9 mouse cellular contexts compared by ENCODE assay signal in genomic region chr1:136076086-136076485, GRCm38 (mm10). TPM values are rescaled to one million over a fixed set of nuclear protein-coding genes. Genes with fewer than 3 reads are reported as not detected.
DNase-seq lines count a peak whose midpoint lies in the region; ATAC-seq and TF ChIP-seq lines count a peak whose summit lies in the region.
"Had no signal": no experiment of that assay in that cellular context is flagged by ENCODE, and none has a peak within 500 bp of the region (broad histone marks: within the 10 kb centered on the region; RNA-seq: fewer than 3 reads in every experiment).

No protein-coding gene starts in this region.

- peak; percentile 54 for DNase-seq in hindbrain, embryonic 10.5 days (ENCODE audit: low spot score)
- DNase-seq in 416B (ENCODE audit: low read depth) (peak; percentile 53), R1 (ENCODE audit: low read depth, low spot score) (peak; percentile 36)
- DNase-seq in kidney, postnatal 0 days (ENCODE audit: low spot score), result peak; percentile 55
- DNase-seq in neural tube, embryonic 11.5 days (ENCODE audit: low spot score), result peak; percentile 49
- DNase-seq in spleen, postnatal 36 days (ENCODE audit: low spot score in 2 of 2), result no peak
- DNase-seq: liver, embryonic 13.5 days had no signal

- H3K36me3 ChIP-seq in hindbrain, embryonic 10.5 days, result no peaks in the 10 kb centered on the region
- H3K36me3 ChIP-seq in hindbrain, embryonic 16.5 days (ENCODE audit: control insufficient read depth, insufficient read depth, low read length), result no peaks in the 10 kb centered on the region
- H3K36me3 ChIP-seq in kidney, postnatal 0 days (ENCODE audit: insufficient read depth, low read length), result no peaks in the 10 kb centered on the region
- no peaks in the 10 kb centered on the region for H3K36me3 ChIP-seq in neural tube, embryonic 11.5 days (ENCODE audit: control insufficient read depth, insufficient read depth, low read length)
- H3K36me3 ChIP-seq: liver, embryonic 13.5 days had no signal

- TF ChIP-seq CTCF in cortical plate, adult 2 months (IDR thresholded peaks at IDR 0.05; ENCODE audit: extremely low read depth, insufficient read depth, low read length), result peak; percentile 93
- peak; percentile 79 for TF ChIP-seq CTCF in kidney, postnatal 0 days (IDR thresholded peaks at IDR 0.05; ENCODE audit: low read depth)

- no peak for ATAC-seq in hindbrain, embryonic 16.5 days
- ATAC-seq in kidney, postnatal 0 days (replicated peaks; ENCODE audit: low FRiP score, low read depth), result peak; percentile 57; the same call in 1 of the 2 replicates
- no peak for ATAC-seq in neural tube, embryonic 11.5 days (ENCODE audit: insufficient read depth, low FRiP score, low TSS enrichment)

- H3K4me1 ChIP-seq in hindbrain, embryonic 10.5 days (replicated peaks), result no peaks in the 10 kb centered on the region
- no peaks in the 10 kb centered on the region for H3K4me1 ChIP-seq in hindbrain, embryonic 16.5 days (ENCODE audit: control insufficient read depth, insufficient read depth, low read depth, low read length)
- no peaks in the 10 kb centered on the region for H3K4me1 ChIP-seq in cortical plate, adult 2 months (ENCODE audit: control insufficient read depth, insufficient read depth, low read length)
- H3K4me1 ChIP-seq in kidney, postnatal 0 days (replicated peaks; ENCODE audit: insufficient read depth, low read length), result no peaks in the 10 kb centered on the region
- no peaks in the 10 kb centered on the region for H3K4me1 ChIP-seq in neural tube, embryonic 11.5 days (ENCODE audit: control insufficient read depth, insufficient read depth, low read length)
- H3K4me1 ChIP-seq: liver, embryonic 13.5 days had no signal

- no peak for TF ChIP-seq POLR2A in cortical plate, adult 2 months (IDR thresholded peaks at IDR 0.05; ENCODE audit: extremely low read depth, insufficient read depth, low read length)

- H3K9ac ChIP-seq in hindbrain, embryonic 16.5 days (ENCODE audit: low read depth, low read length), result no peak overlapping the region
- H3K9ac ChIP-seq in kidney, postnatal 0 days (ENCODE audit: low read depth, low read length), result no peak overlapping the region
- no peak overlapping the region for H3K9ac ChIP-seq in neural tube, embryonic 11.5 days (ENCODE audit: low read length)
- H3K9ac ChIP-seq: liver, embryonic 13.5 days had no signal

- peaks cover 2% of the 10 kb centered on the region; the same call in 1 of the 2 replicates for H3K27me3 ChIP-seq in hindbrain, embryonic 10.5 days (ENCODE audit: insufficient read depth, poor library complexity, severe bottlenecking)
- no peaks in the 10 kb centered on the region for H3K27me3 ChIP-seq in hindbrain, embryonic 16.5 days (replicated peaks; ENCODE audit: control insufficient read depth, insufficient read depth, low read length)
- no peaks in the 10 kb centered on the region for H3K27me3 ChIP-seq in kidney, postnatal 0 days (ENCODE audit: insufficient read depth, low read length)
- H3K27me3 ChIP-seq in neural tube, embryonic 11.5 days (ENCODE audit: control insufficient read depth, insufficient read depth, low read length), result no peaks in the 10 kb centered on the region

- no peaks in the 10 kb centered on the region for H3K9me3 ChIP-seq in hindbrain, embryonic 10.5 days
- no peaks in the 10 kb centered on the region for H3K9me3 ChIP-seq in hindbrain, embryonic 16.5 days (ENCODE audit: control insufficient read depth, low read length)
- no peaks in the 10 kb centered on the region for H3K9me3 ChIP-seq in kidney, postnatal 0 days (replicated peaks; ENCODE audit: low read length)
- H3K9me3 ChIP-seq in neural tube, embryonic 11.5 days (ENCODE audit: control insufficient read depth, low read length), result no peaks in the 10 kb centered on the region
- H3K9me3 ChIP-seq: liver, embryonic 13.5 days had no signal

- WGBS in hindbrain, embryonic 10.5 days, result 9% methylated on average over 3 of the region's 3 CpGs
- WGBS in hindbrain, embryonic 16.5 days, result 9% methylated on average over 3 of the region's 3 CpGs
- WGBS in kidney, postnatal 0 days, result 5% methylated on average over 3 of the region's 3 CpGs
- 2% methylated on average over 3 of the region's 3 CpGs for WGBS in neural tube, embryonic 11.5 days

- H3K4me2 ChIP-seq in hindbrain, embryonic 16.5 days (ENCODE audit: low read length), result no peak overlapping the region
- no peak overlapping the region for H3K4me2 ChIP-seq in kidney, postnatal 0 days (ENCODE audit: low read length)
- no peak overlapping the region for H3K4me2 ChIP-seq in neural tube, embryonic 11.5 days (ENCODE audit: low read depth)
- H3K4me2 ChIP-seq: liver, embryonic 13.5 days had no signal

- no peak overlapping the region for H3K4me3 ChIP-seq in hindbrain, embryonic 10.5 days
- H3K4me3 ChIP-seq in hindbrain, embryonic 16.5 days (ENCODE audit: low read length), result no peak overlapping the region
- H3K4me3 ChIP-seq in cortical plate, adult 2 months (ENCODE audit: insufficient read depth, low read length), result no peak overlapping the region
- H3K4me3 ChIP-seq in kidney, postnatal 0 days (replicated peaks; ENCODE audit: low read depth, low read length), result no peak overlapping the region
- no peak overlapping the region for H3K4me3 ChIP-seq in neural tube, embryonic 11.5 days (ENCODE audit: low read depth, low read length)
- H3K4me3 ChIP-seq: liver, embryonic 13.5 days had no signal

- H3K27ac ChIP-seq in hindbrain, embryonic 10.5 days, result no peak overlapping the region
- no peak overlapping the region for H3K27ac ChIP-seq in hindbrain, embryonic 16.5 days (ENCODE audit: low read depth, low read length)
- H3K27ac ChIP-seq in cortical plate, adult 2 months (ENCODE audit: insufficient read depth, low read length), result no peak overlapping the region
- H3K27ac ChIP-seq in kidney, postnatal 0 days, result no peak overlapping the region
- no peak overlapping the region for H3K27ac ChIP-seq in neural tube, embryonic 11.5 days (ENCODE audit: low read depth, low read length)
- H3K27ac ChIP-seq: liver, embryonic 13.5 days had no signal

RNA-seq across cellular contexts. Expression of gene Cacna1s, which starts 23.5 kb away (rescaled TPM):
- polyA plus RNA-seq in hindbrain, embryonic 10.5 days (2016; fragmentation: Nextera tagmentation; extraction: Ambion mirVana), result 0.07 and 0.47 TPM in 2 replicates
- polyA plus RNA-seq in hindbrain, embryonic 16.5 days (2015; fragmentation: Nextera tagmentation; extraction: Ambion mirVana), result 0.45 and 0.66 TPM in 2 replicates
- 0.89 and 0.98 TPM in 2 replicates for polyA plus RNA-seq in cortical plate, adult 2 months (2012; rRNA removed)
- 0.17 and 0.20 TPM in 2 replicates for polyA plus RNA-seq in kidney, postnatal 0 days (2015; fragmentation: Nextera tagmentation; extraction: Ambion mirVana)
- polyA plus RNA-seq in neural tube, embryonic 11.5 days (2014; fragmentation: Nextera tagmentation; extraction: Ambion mirVana), result 0.73 and 1.2 TPM in 2 replicates

RNA-seq across cellular contexts. Expression of gene Ascl5, which starts 25.5 kb away (rescaled TPM):
- not detected in 2 replicates for polyA plus RNA-seq in hindbrain, embryonic 10.5 days (2016; fragmentation: Nextera tagmentation; extraction: Ambion mirVana)
- not detected in 2 replicates for polyA plus RNA-seq in hindbrain, embryonic 16.5 days (2015; fragmentation: Nextera tagmentation; extraction: Ambion mirVana)
- 2.0 TPM in 2 replicates for polyA plus RNA-seq in cortical plate, adult 2 months (2012; rRNA removed)
- polyA plus RNA-seq in kidney, postnatal 0 days (2015; fragmentation: Nextera tagmentation; extraction: Ambion mirVana), result not detected in 2 replicates
- polyA plus RNA-seq in neural tube, embryonic 11.5 days (2014; fragmentation: Nextera tagmentation; extraction: Ambion mirVana), result not detected in 2 replicates
- polyA plus RNA-seq: liver, embryonic 13.5 days had no signal

RNA-seq across cellular contexts. Expression of gene Kif21b, which starts 55.1 kb away (rescaled TPM):
- 6.6 and 15.5 TPM in 2 replicates for polyA plus RNA-seq in hindbrain, embryonic 10.5 days (2016; fragmentation: Nextera tagmentation; extraction: Ambion mirVana)
- 43.6 and 44.3 TPM in 2 replicates for polyA plus RNA-seq in hindbrain, embryonic 16.5 days (2015; fragmentation: Nextera tagmentation; extraction: Ambion mirVana)
- 42.5 and 44.4 TPM in 2 replicates for polyA plus RNA-seq in cortical plate, adult 2 months (2012; rRNA removed)
- 0.74 and 0.88 TPM in 2 replicates for polyA plus RNA-seq in kidney, postnatal 0 days (2015; fragmentation: Nextera tagmentation; extraction: Ambion mirVana)
- 14.3 and 17.0 TPM in 2 replicates for polyA plus RNA-seq in neural tube, embryonic 11.5 days (2014; fragmentation: Nextera tagmentation; extraction: Ambion mirVana)

Comparison
In these comparisons a context has a peak if more than half of its experiments do, and no peak if none do; other contexts are left out.
1. DNase-seq: peak in hindbrain, embryonic 10.5 days (single experiment), 416B (single experiment), R1 (single experiment), kidney, postnatal 0 days (single experiment) and neural tube, embryonic 11.5 days (single experiment); none in spleen, postnatal 36 days (0 of 2).